Mouse (Mus musculus) spleen, adult 12 weeks (tissue): Measurements from ENCODE around the gene Vmn1r167.
"Not testable (repeated sequence)": the region's sequence is repeated elsewhere in the genome, so short reads cannot be mapped to it uniquely, and the experiment has no call there.

Experiments used
- DNase-seq: peaks from one replicate; pipeline ENCODE4 v3.0.0; 2022; ENCODE audit warnings: low spot score

Vmn1r167 gene

DNA sequence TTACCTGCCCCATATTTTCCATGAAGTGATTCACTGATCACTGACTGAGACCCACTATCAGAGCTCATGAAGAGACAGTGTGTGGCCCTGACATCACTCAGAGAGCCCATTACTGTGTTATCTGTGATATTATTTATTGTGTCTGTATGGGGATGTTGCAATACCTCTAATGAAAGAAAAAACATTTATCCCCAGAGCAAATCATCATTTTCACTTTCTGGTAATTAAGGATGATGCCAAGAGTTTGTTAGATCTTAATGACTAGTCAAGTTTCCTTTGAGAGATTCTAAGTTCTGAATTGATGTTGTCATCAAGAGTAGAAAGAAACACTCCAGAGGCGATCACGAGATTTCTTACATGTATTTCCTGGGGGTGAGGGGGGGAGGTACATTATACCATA lies at the start of gene Vmn1r167:
Vmn1r167 (minus strand) TSS at position 101 of the 400 bp plus-strand sequence.
- DNase-seq: not testable (repeated sequence)

- not testable (repeated sequence) for DNase-seq
Measured at GRCm38 (mm10) chr7:23539432-23539831, 32.4 kb upstream of the Vmn1r167 start, which contains the start of gene Vmn1r168. Vmn1r168 (plus strand) TSS chr7:23539732.

DNA sequence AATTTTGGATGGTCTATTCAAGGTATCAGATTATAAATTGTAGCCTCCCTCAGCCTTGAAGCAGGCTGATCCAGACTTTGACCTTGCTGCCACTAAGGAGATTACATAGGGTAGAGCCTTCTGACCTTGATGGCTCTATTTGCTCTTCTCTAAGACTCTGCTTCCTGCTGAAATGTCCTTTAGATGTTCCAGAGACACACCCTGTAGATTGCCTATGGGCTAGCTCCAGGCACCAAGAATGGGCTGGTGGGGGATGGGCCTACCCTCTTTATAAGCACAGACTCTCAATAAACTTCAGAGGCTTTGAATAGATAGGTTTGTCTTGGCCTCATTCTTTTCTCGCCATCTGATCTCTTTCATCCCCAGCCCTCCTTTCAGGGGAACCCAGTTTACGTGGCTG lies 34.1 kb downstream of the Vmn1r167 start:
- DNase-seq: not testable (repeated sequence)

DNA sequence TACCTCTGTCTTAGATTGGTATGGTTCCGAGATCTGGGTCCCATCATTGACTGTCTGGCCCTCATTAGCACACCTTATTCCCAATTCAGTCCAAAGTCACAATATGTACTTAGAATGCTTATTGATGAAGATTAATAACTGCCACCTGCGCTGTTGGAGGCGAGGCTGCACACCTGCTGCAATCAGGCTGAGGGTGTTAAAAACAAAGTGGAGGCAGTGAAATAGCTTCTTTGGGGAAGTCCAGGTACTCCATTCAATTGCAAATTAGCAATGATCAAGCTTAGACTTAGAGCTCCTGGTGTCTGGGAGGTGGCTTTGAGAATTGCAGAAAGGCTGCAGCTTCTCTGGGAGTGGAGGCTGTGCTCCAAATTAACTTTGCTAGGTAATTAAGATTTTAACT lies 36.2 kb downstream of the Vmn1r167 start:
- not testable (repeated sequence) for DNase-seq

GRCm38 (mm10) chr7:23470201-23470600 lies 36.8 kb downstream of the Vmn1r167 start:
- not testable (repeated sequence) for DNase-seq
